Mouse (Mus musculus): ENCODE results near the gene Lsm4.
A peak's percentile ranks its signal among the peaks of the same experiment; 100 is the strongest.

Gene Lsm4

DNA sequence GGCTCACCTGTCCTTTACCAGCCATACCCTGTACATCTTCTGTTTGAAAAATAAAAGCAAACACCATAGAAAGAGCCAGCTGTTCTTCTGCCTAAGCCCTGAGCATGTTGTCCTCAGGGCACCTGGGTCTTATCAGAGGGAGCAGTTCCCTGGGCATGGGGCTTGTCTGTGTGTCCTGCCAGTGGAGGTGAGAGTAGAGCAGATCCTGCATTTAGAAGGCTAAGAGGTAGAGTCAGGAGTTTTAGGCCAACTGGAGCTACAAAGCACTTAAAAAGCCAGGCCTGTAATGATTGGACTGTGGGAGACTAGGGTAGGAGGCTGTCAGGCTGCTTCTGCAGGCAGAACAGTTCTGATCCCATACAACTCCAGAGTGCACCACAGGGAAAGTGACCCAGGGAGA is 5.6 kb downstream of the Lsm4 start:
- DNase-seq (ENCODE audit: low read depth, low spot score) = no peak

DNA sequence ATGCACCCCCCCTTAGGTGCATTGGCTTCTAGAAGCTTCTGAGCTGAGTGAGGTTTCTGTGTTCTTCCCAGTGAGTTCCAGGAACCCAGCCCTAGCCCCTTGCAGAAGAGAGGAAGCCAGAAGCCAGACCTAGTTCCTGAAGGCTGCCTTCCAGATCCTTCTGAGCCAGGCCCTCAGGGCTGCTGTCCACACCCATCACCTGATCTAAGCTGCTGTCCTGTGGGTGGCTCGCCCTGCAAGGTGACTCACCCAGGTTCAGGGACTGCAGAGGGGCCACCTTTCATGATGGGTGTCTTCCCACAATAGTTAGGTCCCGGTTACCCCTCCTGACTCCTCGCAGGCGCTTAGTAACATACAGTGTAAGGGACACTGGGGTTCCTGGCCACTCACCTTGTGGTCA is 6.4 kb downstream of the Lsm4 start:
- no peak for DNase-seq (ENCODE audit: low read depth, low spot score)

DNA sequence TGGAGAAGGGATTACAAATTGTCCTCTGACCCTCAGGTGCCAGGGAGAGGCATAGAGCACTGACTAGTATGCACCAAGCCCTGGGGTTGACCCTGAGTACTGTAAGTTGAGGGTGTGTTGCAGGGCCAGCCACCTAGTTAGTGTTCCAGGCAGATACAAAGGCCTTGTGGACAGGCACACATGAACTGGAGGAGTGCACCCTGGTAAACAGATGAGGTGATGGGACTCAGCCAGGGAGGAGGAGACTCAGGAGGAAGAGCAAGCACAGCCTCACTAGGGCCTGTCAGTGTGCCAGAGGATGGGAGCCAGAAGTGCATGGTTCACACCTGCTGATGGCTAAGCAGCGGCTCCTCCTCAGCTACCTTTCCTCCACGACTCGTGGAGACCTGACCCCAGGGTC is 7.0 kb downstream of the Lsm4 start:
- no peak for DNase-seq (ENCODE audit: low read depth, low spot score)

DNA sequence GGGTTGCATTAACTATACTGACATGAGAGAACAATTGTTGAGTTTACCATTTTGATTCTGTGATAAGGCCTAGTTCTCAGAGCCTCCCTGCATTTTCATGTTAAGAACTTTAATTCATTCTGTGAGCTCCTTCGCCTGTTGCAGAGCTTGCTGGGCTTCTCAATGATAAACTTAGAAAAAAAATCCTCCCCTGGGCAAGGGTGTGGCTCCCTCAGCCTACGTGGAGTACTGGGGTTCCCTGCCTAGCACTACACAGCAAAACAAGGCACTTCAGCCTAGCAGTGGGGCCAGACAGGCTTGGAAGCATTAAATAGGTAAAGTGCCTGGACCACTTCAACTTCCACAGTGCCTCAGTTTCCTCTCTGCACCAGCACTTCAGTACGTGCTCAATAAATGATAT is 8.4 kb downstream of the Lsm4 start:
- peak; percentile 56 for DNase-seq (ENCODE audit: low read depth, low spot score)

DNA sequence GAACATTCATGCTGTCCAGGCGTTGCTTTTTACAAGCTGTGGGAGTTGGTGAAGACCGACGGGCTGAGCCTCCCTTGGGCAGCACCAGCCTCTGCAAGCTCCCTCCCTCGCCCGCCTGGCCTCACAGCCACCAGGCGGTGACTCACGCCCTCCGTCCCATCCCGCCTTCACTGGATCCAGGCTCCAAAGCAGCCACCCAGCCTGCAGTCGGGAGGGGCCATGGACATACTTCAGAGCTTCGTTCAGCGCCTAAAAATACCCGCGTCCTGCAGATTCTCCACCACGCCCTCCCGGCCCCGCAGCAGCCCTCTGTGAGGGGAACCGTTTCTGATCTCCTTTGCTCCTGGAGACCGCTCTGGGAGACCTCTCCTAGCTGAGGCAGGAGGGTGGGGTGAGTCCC is 9.1 kb downstream of the Lsm4 start:
- DNase-seq (ENCODE audit: low read depth, low spot score) = peak; percentile 89

DNA sequence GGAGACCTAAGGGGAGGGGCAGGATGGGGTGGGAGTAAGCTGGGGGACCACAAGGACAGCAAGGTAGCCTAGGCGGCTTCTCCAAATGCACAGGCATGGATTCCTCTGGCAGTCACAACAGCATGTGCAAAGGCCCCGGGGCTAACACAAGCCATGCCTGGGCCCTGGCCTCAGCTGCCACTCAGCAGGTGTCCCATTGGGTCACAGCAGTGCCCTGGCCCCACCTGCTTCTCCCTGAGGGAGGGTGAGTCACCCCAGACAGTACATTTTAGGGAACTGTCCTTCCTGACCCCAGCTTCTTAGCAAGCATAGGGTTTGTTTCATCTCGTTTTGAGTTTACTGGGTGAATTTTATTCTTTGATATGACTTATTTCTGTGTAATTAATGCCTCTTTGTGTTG is 9.6 kb downstream of the Lsm4 start:
- no peak for DNase-seq (ENCODE audit: low read depth, low spot score)

DNA sequence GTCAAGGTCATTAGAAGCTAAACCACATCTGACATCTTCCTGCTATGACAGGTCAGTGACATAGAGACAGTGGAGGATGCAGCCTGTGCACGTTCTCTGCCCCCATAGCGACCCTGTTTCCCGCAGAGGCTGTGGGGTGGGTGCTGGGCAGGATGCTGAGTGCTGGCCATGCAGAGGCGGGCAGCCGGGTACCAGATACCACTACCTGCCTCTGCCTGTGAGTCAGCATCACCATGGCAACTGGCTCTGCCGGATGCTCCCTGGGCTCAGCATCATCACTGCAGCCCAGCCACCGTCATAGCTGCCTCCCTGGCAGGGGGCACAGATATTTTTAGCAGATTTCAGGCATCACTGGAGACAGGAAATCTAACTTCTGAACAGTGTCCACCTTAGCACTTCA is 11.2 kb downstream of the Lsm4 start:
- DNase-seq (ENCODE audit: low read depth, low spot score) = no peak

DNA sequence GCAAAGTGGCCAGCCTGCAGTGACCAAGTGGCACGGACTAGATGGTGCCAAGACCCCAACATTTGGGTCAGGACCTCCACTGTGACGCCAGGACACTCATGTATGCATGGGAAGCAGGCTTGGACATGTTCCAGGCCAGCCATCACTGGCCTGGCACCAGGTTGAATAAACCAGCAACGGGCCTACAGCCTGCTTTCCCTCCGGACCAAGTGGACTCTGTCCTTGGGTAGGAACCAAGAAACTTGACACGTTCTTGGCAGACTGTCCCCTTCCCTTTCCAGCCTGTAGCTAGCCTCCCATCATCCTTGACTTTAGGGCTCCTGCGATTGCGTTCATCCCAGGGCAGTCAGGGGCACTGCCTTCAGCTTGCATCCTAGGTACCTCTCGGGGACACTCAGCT is 14.5 kb downstream of the Lsm4 start:
- peak; percentile 89 for DNase-seq (ENCODE audit: low read depth, low spot score)

DNA sequence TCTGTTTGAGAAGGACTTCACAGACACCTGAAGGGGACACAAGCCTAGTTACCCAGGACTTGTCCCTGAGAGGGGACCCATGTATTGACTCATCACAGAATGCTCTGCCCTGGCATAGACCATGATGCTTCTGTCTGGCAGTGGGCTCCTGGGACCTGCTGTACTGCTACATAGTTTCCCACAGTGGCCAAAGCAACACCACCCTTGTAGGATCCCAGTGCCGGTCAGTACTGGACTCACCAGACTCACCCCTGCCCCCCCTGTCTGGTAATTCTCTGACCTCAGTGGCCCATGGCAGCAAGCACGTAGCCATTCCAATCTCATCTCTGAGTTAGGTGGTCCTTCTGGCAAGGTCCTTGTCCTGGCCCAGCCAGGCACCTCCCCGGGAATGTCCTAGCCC is 15.1 kb downstream of the Lsm4 start:
- no peak for DNase-seq (ENCODE audit: low read depth, low spot score)

DNA sequence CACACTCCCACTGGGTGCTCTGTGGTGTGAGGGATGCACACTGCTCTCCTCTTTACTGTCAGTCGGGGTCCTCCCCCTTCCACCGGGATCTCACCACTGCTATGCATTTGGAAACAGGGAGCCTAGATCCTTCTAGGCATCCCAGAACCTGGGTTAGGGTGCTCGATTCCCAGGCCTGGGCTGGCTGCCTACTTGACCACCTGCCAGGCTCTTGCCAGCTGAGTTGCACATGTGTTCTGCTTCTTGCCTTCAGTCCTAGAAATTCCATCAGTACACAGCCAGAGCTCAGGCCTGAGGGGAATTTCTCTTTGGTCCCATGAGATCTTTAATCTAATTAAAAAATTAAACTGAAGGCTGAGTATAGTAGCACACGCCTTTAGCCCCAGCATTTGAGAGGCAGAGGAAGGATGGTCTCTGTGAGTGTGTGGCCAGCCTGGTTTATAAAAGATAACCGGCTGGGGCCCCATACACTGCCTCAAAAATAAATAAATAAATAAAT is 16.9 kb downstream of the Lsm4 start:
- DNase-seq (ENCODE audit: low read depth, low spot score) = no peak

DNA sequence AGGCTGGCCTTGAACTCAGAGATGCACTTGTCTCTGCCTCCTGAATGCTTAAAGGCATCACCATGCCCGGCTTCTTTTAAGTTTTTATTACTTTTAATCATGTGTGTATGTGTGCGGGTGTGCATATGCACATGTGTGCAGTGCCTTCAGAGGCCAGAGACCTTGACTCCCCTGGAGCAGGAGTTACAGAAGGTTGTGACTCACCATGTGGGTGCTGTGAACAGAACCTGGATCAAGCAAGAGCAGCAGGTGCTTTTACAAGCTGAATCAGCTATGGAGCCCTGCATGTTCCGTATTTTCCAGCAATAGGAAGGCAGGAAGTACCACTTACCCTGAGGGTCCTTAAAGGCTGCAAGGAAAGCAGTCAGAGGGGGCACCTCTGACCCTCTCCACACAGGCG is 18.2 kb downstream of the Lsm4 start:
- no peak for DNase-seq (ENCODE audit: low read depth, low spot score)

DNA sequence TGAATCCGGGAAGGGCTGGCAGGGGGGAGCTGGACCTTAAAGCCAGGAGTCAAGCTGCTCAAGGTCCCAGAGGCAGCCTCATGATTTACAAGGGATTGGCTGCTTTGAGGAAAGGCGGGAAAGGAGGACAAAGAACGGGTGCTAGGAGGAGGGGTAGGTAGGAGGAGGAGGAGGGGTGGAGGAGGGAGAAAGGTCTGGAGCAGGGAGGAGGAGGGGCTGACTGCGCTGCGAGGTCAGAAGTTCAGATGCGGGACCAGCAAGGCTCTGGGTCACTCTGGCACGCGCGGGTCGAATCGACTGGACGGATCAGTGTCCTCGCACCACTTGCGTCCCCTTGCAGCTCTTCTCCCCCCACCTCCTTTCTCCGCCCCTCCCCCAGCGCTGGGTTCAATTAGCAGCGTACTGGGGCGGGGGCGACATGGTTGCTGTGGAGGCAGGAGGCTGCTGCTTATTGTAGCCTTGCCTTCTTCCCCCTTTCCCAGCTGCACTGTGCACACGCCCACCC is 18.7 kb downstream of the Lsm4 start:
- no peak for DNase-seq (ENCODE audit: low read depth, low spot score)

DNA sequence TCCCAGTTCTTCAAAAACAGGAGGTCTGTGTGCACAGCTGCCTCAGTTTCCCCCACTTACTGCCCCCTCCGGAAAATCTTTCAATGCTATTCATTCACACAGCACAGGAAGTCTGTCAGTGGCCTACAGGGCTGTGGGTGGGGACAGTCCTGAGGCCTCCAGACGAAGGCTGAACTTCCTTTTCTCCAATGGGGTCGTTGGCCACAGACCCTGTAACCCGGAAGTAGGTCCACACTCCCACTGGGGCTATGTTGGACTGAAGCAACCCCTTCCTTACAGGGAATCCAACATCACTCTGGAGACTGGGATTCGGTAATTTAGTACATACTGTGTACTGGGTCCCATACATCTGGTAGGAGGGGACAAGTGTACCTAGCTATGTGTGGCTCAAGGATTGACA is 20.6 kb downstream of the Lsm4 start:
- no peak for DNase-seq (ENCODE audit: low read depth, low spot score)

DNA sequence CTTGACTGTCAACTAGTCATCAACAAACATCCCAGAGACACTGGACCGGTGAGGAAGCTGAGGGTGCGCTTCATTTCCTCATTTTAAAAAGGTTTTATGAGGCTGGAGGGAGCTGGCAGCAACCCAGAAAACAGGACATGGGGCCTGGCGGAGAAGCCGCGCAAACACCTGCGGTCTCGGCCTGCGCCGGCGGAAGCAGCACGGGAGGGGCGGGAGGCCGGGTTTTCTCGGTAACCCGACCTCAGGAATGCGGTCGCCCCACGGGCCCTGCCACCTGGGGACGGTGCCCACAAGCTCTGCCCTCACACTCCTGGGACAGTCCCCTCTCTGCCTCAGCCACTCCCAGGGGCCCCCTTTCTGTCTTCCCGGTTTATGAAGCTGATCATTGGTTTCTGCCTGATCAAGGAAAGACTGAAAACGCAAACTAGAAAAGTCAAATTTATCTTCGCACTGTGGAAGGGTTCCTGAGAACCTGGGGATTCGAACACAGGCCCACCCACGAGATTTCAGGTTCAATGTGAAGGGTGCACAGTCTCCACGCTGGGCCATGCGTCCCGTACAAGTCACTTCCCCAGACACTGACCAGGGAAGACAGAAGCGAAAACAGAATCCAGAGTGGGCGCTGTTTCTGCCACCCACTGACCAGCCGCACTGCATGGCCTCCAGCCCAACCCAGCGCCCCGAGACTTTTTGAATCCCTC is 22.4 kb downstream of the Lsm4 start:
- peak; percentile 73 for DNase-seq (ENCODE audit: low read depth, low spot score)

DNA sequence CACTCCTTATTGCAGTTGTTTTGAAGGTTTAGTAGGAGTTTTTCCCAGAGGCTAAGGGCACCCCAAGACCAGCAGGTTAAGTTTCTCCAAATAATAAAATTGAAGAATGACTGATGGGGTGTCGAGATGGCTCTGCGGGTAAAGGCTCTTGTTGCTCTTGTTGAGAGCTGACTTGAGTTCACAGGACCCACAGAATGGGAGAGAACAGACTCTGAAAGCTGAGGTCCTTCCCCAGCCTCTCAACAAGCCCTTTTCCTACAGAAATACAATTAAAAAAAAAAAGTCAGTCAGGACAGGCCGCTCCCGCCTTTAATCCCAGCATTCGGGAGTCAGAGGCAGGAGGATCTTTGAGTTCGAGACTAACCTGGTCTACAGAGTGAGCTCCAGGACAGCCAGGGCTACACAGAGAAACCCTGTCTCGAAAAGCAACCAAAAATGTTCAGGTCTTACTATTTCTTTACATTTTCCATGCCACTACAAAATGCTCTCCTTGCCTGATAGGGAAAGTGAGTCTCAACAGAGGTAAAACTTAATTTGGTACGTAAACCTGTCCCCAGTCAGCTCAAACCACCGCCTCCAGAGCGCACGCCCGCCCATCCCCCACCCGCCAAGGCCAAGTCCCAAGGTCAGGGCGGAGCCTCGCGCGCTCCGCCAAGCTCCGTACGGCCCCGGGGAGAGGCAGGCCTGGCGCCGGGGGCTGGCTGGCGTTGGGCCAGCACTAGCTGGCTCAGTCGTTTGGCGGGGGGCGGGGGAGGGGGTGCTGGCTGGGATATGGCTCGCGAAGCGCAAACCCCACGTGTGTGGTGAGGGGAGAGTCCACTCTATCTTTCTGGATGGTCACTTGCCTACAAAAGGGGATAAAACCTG is 23.2 kb downstream of the Lsm4 start:
- peak; percentile 89 for DNase-seq (ENCODE audit: low read depth, low spot score)

DNA sequence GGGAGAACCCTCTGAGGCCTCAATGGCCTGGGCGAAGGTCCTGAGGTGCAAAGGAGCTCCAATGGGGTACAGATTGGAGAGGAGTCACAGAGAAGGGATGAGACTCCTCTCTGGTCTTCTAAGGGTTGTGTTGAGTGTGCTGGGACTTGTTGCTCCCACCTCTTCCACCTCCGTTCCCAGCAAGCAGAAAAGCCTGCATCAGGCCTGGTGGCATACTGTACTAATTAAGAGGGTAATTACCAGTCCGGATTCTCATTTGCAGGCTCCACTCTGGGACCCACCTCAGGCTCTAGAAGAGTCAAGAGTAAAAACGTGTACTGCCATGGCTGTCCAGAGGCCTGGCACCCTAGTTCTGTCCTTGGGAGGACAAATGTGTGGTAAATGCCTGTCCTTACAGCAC is 23.9 kb downstream of the Lsm4 start:
- DNase-seq (ENCODE audit: low read depth, low spot score) = no peak

DNA sequence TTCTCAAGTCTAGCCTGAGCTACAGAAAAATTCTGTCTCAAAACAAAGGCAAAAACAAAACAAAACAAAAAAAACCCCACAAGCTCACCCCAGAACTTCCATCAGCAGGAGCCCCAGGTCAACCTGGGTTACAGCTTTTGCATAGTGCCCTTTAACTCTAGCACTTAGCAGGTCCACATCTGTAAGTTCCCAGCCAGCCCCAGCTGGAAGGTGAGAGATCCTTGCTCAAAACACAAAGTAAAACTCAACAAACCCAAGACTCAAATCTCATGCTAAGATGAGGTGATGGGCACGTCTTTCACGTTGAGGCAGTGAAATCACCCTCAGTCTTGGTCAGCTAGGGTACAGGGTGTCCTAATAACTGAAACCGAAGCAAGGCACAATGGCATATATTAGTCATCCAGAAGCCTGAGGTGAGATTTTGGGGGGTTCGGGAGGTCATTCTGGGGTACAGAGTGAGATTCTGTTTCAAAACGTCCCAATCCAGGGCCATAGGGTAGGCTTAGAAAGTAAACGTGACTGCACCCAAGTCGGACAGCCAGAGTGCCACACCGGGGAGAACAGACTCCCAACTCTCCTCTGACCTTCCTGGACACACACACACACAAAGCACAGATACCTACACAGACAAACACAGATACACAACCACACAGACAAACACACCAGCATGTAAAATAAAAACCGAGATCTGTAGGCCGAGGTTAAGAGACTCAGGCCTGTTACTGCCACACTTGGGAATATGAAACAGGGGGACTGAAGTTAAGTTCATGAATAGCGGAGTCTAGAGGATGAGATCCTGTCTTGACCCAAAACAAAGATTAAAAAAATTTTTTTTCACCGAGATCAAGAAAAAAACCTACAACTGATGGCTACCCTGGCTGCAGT is 24.6 kb downstream of the Lsm4 start:
- DNase-seq (ENCODE audit: low read depth, low spot score) = no peak

DNA sequence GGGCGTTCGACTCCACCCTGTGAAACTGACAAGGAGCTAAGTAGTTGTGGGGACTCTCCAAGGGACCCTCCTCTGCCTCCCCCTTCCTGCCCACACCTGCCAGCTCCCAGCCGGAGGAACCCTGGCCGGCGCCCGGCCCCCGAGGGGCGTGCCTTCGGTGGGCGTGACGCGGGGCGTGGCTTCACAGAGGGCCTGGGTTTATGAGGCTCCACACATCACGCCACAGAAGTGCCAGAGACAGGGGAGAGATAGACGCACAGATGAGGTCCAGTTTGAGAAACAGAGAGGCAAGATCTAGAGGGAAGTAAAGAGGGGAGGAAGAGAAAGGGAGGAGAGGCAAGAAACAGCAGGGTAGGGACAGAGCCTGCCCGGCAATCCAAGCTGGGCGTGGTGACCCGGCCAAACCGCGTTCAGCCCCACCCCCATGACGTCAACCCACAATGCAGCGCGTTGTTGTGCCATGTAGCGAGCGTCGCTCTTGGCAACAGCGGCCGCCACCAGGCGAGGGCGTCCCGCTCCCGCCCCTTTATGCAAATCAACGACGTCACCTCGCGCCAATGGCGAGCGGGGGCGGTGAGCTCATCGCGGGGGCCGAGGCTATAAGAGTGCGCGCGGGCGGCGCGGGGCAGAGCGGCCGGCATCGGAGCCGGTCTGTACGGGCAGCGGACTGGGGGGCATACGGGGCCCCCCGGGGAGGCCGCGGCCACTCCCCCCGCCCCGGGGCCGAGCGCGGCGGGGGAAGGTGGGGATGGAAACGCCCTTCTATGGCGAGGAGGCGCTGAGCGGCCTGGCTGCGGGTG is 25.5 kb downstream of the Lsm4 start, which contains the start of gene Jund:
Gene Jund, plus strand, starts transcription at position 640 of the 800 bp plus-strand sequence.
- DNase-seq (ENCODE audit: low read depth, low spot score) = peak; percentile 100

DNA sequence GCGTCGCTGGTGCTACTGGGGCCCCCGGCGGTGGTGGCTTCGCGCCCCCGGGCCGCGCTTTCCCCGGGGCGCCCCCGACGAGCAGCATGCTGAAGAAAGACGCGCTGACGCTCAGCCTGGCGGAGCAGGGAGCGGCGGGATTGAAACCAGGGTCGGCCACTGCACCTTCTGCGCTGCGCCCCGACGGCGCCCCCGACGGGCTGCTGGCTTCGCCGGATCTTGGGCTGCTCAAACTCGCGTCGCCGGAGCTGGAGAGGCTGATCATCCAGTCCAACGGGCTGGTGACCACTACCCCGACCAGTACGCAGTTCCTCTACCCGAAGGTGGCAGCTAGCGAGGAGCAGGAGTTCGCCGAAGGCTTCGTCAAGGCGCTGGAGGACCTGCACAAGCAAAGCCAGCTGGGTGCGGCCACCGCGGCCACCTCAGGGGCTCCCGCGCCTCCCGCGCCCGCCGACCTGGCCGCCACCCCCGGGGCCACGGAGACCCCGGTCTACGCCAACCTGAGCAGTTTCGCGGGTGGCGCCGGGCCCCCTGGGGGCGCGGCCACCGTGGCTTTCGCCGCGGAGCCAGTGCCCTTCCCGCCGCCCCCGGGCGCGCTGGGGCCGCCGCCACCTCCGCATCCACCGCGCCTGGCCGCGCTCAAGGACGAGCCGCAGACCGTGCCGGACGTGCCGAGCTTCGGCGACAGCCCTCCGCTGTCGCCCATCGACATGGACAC is 26.2 kb downstream of the Lsm4 start:
- DNase-seq (ENCODE audit: low read depth, low spot score) = no peak

DNA sequence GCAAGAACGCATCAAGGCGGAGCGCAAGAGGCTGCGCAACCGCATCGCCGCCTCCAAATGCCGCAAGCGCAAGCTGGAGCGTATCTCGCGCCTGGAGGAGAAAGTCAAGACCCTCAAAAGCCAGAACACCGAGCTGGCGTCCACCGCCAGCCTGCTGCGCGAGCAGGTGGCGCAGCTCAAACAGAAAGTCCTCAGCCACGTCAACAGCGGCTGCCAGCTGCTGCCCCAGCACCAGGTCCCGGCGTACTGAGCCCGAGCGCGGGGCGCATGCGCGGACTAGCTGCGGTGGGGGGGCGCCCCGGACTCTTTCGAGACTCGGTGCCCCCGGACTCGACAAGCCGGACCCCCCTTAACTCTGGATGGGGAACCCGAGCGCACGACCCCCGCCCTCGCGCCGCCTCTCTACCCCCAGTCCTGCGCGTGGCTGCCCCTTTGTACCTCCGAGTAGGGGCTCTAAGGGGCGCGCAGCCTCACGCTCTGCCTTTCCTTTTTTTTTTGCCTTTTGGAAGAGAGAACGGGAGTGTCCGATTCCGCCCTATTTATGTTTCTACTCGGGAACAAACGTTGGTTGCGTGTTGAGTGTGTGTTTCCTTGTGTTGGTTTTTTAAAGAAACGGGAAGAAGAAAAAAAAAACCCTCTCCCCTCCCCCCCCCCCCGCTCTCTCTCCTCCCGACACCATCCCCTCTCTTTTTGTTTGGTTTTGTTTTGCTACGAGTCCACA is 26.9 kb downstream of the Lsm4 start:
- DNase-seq (ENCODE audit: low read depth, low spot score) = peak; percentile 88
